Mouse (Mus musculus): Measurements from ENCODE around the gene Reps1.

DNA sequence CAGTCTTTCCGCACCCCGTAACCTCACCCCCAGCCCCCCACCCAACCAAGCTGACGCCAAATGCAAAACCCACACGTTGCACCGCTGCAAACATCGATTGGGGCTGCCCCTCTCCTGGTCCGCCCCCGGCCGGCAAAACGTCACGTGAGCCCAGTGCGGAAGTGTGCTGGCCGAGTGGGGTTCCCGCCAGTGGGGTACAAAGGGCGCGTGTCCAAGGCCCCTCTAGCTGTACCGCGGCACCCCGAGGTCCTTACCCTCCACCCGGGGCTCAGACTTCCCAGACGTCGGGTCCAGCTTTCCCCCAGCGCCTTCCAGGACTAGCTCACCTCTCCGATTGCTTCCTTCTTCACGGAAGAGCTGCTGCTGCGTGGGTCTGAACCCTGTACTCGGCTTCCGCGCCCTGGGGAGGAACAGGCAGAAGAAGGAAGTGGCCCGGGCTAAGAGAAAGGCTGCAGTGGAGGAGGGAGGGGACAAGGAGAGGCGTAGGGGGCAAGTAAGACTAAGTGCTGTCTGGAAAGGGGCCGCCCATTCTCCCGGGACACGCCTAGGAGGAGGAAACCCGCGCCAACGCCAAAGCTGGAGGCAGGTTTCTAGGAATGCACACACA is 32.8 kb upstream of the Reps1 start, which contains the start of gene Abracl:
- TF ChIP-seq CTCF (IDR thresholded peaks at IDR 0.05; ENCODE audit: extremely low read depth, insufficient read depth, low read length) = no peak
- no peak for TF ChIP-seq POLR2A (IDR thresholded peaks at IDR 0.05; ENCODE audit: extremely low read depth, insufficient read depth, low read length)
